Mouse (Mus musculus): ENCODE results near the gene BC052040. TPM values are rescaled to one million over a fixed set of nuclear protein-coding genes. Genes with fewer than 3 reads are reported as not detected.
A peak's percentile ranks its signal among the peaks of the same experiment; 100 is the strongest.

The BC052040 gene
- polyA plus RNA-seq, 1 experiment from 2014 or later = 8.2 TPM

DNA sequence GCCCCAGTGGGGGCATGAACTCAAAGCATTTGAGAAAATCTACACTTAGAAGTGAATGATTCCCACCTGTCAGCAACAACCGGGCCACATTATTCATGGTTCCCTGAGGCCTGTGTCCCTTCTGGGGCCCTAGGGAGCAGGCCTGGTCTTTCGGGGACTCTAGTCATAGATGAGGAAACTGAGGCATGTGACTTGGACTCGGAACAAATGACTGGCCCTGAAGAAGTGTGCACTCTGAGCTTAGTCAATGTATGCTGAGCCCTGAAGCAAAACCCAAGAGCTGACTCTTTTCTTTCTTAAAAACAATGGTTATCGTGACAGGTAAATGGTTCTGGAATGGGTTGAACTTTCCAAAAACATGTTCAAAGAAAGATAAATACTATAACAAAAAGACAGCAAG, 38.3 kb upstream of the BC052040 start:
- H3K27ac ChIP-seq = no peak overlapping the region
- no peak for TF ChIP-seq CTCF (IDR thresholded peaks at IDR 0.05; ENCODE audit: low read depth)
- H3K36me3 ChIP-seq (ENCODE audit: insufficient read depth, low read length) = no peaks in the 10 kb centered on the region
- no peak overlapping the region for H3K4me3 ChIP-seq (replicated peaks; ENCODE audit: low read depth, low read length)
- no peak overlapping the region for H3K9ac ChIP-seq (ENCODE audit: low read depth, low read length)
- no peak for DNase-seq (ENCODE audit: low spot score)
- peaks cover 6% of the 10 kb centered on the region; the same call in 1 of the 2 replicates for H3K4me1 ChIP-seq (replicated peaks; ENCODE audit: insufficient read depth, low read length)
- H3K4me2 ChIP-seq (ENCODE audit: low read length) = no peak overlapping the region
- ATAC-seq (replicated peaks; ENCODE audit: low FRiP score, low read depth) = no peak
- no peaks in the 10 kb centered on the region for H3K27me3 ChIP-seq (ENCODE audit: insufficient read depth, low read length)
- no peaks in the 10 kb centered on the region for H3K9me3 ChIP-seq (replicated peaks; ENCODE audit: low read length)
- 55% methylated on average over 4 of the region's 4 CpGs for WGBS

DNA sequence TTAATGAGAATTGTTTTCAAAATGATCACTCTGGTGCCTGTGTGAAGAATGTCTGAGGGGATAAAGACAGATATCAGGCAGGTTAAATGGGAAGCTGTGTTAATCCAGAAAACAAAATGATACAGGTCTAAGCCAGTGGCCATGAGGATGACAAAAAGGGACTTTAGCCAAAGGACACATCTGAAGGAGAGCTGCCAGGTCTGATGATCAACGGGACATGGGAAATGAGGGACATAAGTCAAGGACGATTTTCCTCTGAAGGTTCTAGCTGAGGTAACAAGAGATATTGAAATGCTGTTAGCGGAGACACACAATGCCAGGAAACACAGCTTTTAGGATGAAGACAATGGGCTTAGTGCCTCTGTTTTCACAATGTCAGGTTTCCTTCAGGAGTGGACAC, 29.6 kb upstream of the BC052040 start:
- no peaks in the 10 kb centered on the region for H3K9me3 ChIP-seq (replicated peaks; ENCODE audit: low read length)
- H3K4me1 ChIP-seq (replicated peaks; ENCODE audit: insufficient read depth, low read length) = no peaks in the 10 kb centered on the region
- no peak overlapping the region for H3K27ac ChIP-seq
- no peaks in the 10 kb centered on the region for H3K27me3 ChIP-seq (ENCODE audit: insufficient read depth, low read length)
- H3K4me2 ChIP-seq (ENCODE audit: low read length) = no peak overlapping the region
- H3K36me3 ChIP-seq (ENCODE audit: insufficient read depth, low read length) = no peaks in the 10 kb centered on the region
- no peak overlapping the region for H3K9ac ChIP-seq (ENCODE audit: low read depth, low read length)
- ATAC-seq (replicated peaks; ENCODE audit: low FRiP score, low read depth) (no peak), DNase-seq (ENCODE audit: low spot score) (no peak)
- no peak for TF ChIP-seq CTCF (IDR thresholded peaks at IDR 0.05; ENCODE audit: low read depth)
- 76% methylated on average over 3 of the region's 3 CpGs for WGBS
- no peak overlapping the region for H3K4me3 ChIP-seq (replicated peaks; ENCODE audit: low read depth, low read length)

DNA sequence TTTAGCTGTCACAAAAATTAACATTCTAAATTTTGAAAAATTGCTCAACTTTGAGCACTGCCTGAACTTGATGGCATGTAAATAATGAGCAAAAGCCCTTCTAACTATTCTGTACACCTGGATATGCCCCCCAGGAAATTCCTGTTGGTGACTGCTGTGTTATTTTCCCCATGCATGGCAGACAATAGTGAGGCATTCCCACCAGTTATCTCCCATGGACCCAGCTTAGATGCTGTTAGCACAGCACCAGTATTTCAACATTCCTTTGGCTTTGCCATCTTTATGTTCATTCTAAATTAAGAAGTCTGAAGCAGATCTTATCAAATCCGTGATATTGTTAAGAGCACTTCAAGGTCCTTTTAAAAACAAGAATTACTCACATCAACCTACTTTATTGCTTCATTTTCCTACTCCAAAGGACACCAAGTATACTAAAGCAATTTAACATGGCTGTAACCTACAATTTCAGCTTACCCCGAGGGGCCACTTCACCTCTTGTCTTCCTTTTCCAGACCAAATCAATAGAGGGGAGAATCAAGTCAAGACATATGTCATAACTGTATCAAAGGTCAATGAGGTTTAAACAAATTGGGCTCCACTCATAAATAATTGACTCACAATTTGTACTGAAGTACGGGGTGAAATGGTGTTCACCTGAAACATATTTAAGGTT, 19.2 kb upstream of the BC052040 start:
- Histone ChIP-seq H3K36me3 (ENCODE audit: insufficient read depth, low read length) (no peaks in the 10 kb centered on the region), H3K9me3 (replicated peaks; ENCODE audit: low read length) (no peaks in the 10 kb centered on the region; the same call in 1 of the 2 replicates), H3K4me3 (replicated peaks; ENCODE audit: low read depth, low read length) (no peak overlapping the region), H3K4me1 (replicated peaks; ENCODE audit: insufficient read depth, low read length) (no peaks in the 10 kb centered on the region), H3K4me2 (ENCODE audit: low read length) (no peak overlapping the region), H3K27ac (no peak overlapping the region), H3K27me3 (ENCODE audit: insufficient read depth, low read length) (no peaks in the 10 kb centered on the region), H3K9ac (ENCODE audit: low read depth, low read length) (no peak overlapping the region)
- DNase-seq (ENCODE audit: low spot score) = no peak
- ATAC-seq (replicated peaks; ENCODE audit: low FRiP score, low read depth) = no peak
- 59% methylated on average over 3 of the region's 3 CpGs for WGBS
- no peak for TF ChIP-seq CTCF (IDR thresholded peaks at IDR 0.05; ENCODE audit: low read depth)

DNA sequence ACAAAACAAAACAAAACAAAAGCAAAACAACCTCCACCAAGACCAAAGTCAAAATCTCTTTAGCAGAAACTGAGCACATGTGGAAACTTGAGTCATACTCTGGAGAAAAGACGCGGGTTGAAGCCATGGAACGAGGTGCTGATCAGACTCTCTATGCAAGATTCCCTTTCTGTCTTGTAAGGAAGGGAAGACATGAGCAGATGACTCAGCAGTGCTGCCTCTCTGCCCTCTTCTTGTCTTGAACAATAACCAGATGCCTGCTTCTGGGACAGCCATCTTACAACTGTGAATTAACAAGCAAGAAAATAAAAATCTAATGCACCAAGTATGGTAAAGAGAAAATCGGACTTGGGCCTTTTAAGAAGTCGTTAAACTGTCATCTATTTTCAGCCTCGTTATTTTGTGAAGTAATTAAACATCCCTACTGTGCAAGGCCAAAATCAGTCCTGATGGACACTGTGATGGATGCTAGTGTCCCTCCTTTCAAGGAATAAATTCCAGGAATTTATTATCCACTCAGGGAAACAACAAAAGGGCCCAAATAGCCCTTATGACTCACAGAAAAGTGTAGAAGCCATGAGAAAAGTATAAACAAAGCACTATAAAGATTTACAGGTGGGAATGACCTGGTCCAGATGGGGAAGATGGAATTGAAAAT, 18.0 kb upstream of the BC052040 start:
- H3K27me3 ChIP-seq (ENCODE audit: insufficient read depth, low read length) = no peaks in the 10 kb centered on the region
- no peak for TF ChIP-seq CTCF (IDR thresholded peaks at IDR 0.05; ENCODE audit: low read depth)
- ATAC-seq (replicated peaks; ENCODE audit: low FRiP score, low read depth) (no peak), DNase-seq (ENCODE audit: low spot score) (peak; percentile 77)
- 44% methylated on average over 6 of the region's 6 CpGs for WGBS
- no peaks in the 10 kb centered on the region for H3K4me1 ChIP-seq (replicated peaks; ENCODE audit: insufficient read depth, low read length)
- no peaks in the 10 kb centered on the region; the same call in 1 of the 2 replicates for H3K9me3 ChIP-seq (replicated peaks; ENCODE audit: low read length)
- H3K36me3 ChIP-seq (ENCODE audit: insufficient read depth, low read length) = no peaks in the 10 kb centered on the region
- H3K4me2 ChIP-seq (ENCODE audit: low read length) = no peak overlapping the region
- H3K4me3 ChIP-seq (replicated peaks; ENCODE audit: low read depth, low read length) = no peak overlapping the region
- no peak overlapping the region for H3K9ac ChIP-seq (ENCODE audit: low read depth, low read length)
- H3K27ac ChIP-seq = no peak overlapping the region

DNA sequence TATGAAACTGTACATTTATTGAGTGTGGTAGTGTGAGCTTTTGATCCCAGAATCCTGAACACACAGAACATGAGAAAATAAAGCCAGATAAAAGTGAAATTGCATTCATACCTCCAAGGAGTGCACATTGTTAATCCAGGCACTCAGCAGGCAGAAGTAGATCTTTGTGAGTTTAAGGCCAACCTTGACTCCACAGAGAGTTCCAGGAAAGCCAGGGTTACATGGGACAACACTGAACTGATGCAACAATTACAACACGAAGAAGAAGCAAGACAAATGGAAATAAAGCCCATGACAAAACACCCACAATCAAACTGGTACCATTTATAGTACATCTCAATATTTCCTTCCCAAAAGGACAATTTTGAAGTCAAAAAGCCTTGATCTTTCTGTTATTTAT, 9.5 kb upstream of the BC052040 start:
- no peak overlapping the region for H3K27ac ChIP-seq
- H3K4me2 ChIP-seq (ENCODE audit: low read length) = no peak overlapping the region
- H3K27me3 ChIP-seq (ENCODE audit: insufficient read depth, low read length) = no peaks in the 10 kb centered on the region
- no peak for ATAC-seq (replicated peaks; ENCODE audit: low FRiP score, low read depth)
- H3K4me1 ChIP-seq (replicated peaks; ENCODE audit: insufficient read depth, low read length) = no peaks in the 10 kb centered on the region
- TF ChIP-seq CTCF (IDR thresholded peaks at IDR 0.05; ENCODE audit: low read depth) = no peak
- DNase-seq (ENCODE audit: low spot score) = no peak
- no peak overlapping the region for H3K4me3 ChIP-seq (replicated peaks; ENCODE audit: low read depth, low read length)
- H3K36me3 ChIP-seq (ENCODE audit: insufficient read depth, low read length) = no peaks in the 10 kb centered on the region
- no peaks in the 10 kb centered on the region for H3K9me3 ChIP-seq (replicated peaks; ENCODE audit: low read length)
- no peak overlapping the region for H3K9ac ChIP-seq (ENCODE audit: low read depth, low read length)
- 78% methylated on average over 1 of the region's 1 CpGs for WGBS

DNA sequence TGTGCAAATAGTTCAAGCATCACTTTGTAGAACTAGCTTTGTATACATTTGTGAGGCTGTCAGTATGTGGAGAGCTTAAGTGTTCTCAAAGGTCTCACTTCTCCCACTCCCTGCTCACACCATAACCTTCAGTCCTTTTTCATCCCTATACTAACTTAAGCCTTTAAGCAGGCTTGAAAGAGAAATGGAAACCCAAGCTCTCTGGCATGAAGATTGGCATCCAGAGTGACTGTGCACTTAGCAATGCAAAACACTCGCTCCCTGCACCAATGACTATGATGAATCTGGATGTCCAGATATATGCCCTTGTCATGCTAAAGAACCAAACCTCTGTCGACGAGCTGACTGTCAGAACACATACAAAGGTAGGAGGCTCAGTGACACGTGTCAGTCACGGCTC, 6.7 kb upstream of the BC052040 start:
- no peak overlapping the region for H3K4me3 ChIP-seq (replicated peaks; ENCODE audit: low read depth, low read length)
- ATAC-seq (replicated peaks; ENCODE audit: low FRiP score, low read depth) = no peak
- no peak overlapping the region for H3K27ac ChIP-seq
- no peaks in the 10 kb centered on the region for H3K27me3 ChIP-seq (ENCODE audit: insufficient read depth, low read length)
- H3K9ac ChIP-seq (ENCODE audit: low read depth, low read length) = no peak overlapping the region
- H3K36me3 ChIP-seq (ENCODE audit: insufficient read depth, low read length) = no peaks in the 10 kb centered on the region
- H3K4me2 ChIP-seq (ENCODE audit: low read length) = no peak overlapping the region
- DNase-seq (ENCODE audit: low spot score) = no peak
- WGBS = 69% methylated on average over 5 of the region's 5 CpGs
- no peaks in the 10 kb centered on the region for H3K4me1 ChIP-seq (replicated peaks; ENCODE audit: insufficient read depth, low read length)
- no peak for TF ChIP-seq CTCF (IDR thresholded peaks at IDR 0.05; ENCODE audit: low read depth)
- no peaks in the 10 kb centered on the region for H3K9me3 ChIP-seq (replicated peaks; ENCODE audit: low read length)
